Mouse (Mus musculus): ENCODE results near the gene Naa11.

- TF ChIP-seq CEBPB (IDR thresholded peaks at IDR 0.05; ENCODE audit: insufficient read depth, poor library complexity, severe bottlenecking), result no peak
- no peak for TF ChIP-seq TCF3 (IDR thresholded peaks at IDR 0.05; ENCODE audit: insufficient read length, low read depth)
- TF ChIP-seq USF1 (IDR thresholded peaks at IDR 0.05; ENCODE audit: low read depth), result no peak
- TF ChIP-seq POLR2AphosphoS2 (IDR thresholded peaks at IDR 0.05; ENCODE audit: insufficient read length, low read depth), result no peak
These were observed 47.0 kb downstream of the Naa11 start for GRCm38 (mm10) chr5:97345129-97345528.
